Mouse (Mus musculus): ENCODE measurements around the gene Lrrc26. TPM values are rescaled to one million over a fixed set of nuclear protein-coding genes. Genes with fewer than 3 reads are reported as not detected.

Lrrc26 gene
- polyA plus RNA-seq, 2 experiments, result not detected

DNA sequence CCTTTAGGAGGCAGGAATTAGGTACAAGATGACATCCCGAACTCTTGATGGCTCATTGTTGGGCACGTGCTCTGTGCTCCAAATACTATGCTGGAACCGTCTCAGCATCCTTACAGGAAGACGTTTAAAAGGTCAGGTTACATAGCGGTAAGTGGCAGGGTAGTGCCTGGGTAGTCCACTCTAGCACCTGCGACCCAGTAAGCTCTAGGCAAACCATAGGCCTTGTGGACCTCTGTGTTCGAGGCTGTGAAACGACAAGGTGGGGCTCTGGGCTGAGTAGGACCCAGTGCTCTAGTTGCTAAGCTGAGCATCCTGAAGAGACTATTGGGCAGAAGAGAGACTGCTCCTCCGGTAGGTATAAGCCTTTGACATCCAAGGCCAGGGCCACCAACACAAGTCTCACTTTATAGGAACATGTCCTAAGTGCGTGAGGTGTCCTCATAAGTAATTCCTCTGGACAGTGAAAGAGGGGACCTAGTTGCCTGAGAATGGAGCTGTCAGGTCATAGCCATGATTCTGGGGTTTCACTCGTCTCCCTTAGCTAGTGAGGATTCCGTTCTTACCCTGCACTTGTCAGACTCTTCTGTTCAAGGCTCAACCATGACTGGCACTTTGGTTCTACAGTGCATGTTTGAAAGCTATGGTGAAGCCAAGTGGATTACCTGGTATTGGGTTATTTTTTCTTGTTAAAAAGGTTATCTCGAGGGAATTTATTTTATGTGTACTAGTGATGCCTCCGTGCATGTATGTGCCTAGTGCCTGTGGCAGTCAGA, 16.1 kb downstream of the Lrrc26 start:
- no peaks in the 10 kb centered on the region for H3K9me3 ChIP-seq (ENCODE audit: control insufficient read depth, low read length)
- TF ChIP-seq CTCF (IDR thresholded peaks at IDR 0.05; ENCODE audit: low read depth) (no peak), EP300 (IDR thresholded peaks at IDR 0.05; ENCODE audit: low read depth) (no peak)
- DNase-seq (ENCODE audit: low read depth in 3 of 3, low spot score in 3 of 3), result no peak
- H3K4me1 ChIP-seq (replicated peaks; ENCODE audit: control insufficient read depth in 2 of 2, insufficient read depth in 2 of 2, low read length in 1 of 2), result peaks cover 0 to 2% of the 10 kb centered on the region in 2 experiments; a peak in 1 of 4 replicates
- no peak for ATAC-seq (ENCODE audit: insufficient read depth)
- no peak overlapping the region for H3K27ac ChIP-seq
- peaks cover 30% of the 10 kb centered on the region for H3K27me3 ChIP-seq (ENCODE audit: control insufficient read depth, insufficient read depth, low read length)
- H3K9ac ChIP-seq (replicated peaks), result no peak overlapping the region
- H3K4me3 ChIP-seq (ENCODE audit: insufficient read depth in 1 of 2, low read depth in 2 of 2, low read length in 2 of 2), result no peak overlapping the region
- no peak overlapping the region; the same call in 1 of the 2 replicates for H3K4me2 ChIP-seq (ENCODE audit: low read depth)
- WGBS (ENCODE audit: insufficient replicate concordance), result 39% methylated on average over 14 of the region's 14 CpGs
- no peaks in the 10 kb centered on the region for H3K36me3 ChIP-seq (replicated peaks; ENCODE audit: control insufficient read depth, insufficient read depth, low read depth)

DNA sequence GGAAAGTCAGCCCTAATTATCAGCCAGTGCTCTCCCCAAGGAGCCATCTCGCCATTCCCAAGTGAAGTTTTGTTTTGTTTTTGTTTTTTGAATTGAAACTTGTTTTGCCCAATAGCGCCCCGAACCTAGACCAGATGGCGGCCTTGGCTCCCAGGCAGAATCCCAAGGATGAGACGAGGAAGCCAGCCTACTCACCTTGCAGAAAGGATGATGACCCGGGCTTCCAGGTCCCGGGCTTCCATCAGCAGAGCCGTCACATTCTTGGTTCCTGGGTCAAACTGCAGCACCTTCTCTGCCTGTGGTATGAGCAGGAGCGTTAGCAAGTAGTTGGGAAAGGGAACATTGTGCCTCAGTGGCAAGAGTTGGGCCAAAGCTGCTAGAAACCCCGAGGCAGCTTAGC, 20.5 kb downstream of the Lrrc26 start:
- TF ChIP-seq EP300 (IDR thresholded peaks at IDR 0.05; ENCODE audit: low read depth) (no peak), CTCF (IDR thresholded peaks at IDR 0.05; ENCODE audit: low read depth) (no peak)
- Histone ChIP-seq H3K4me3 (ENCODE audit: insufficient read depth in 1 of 2, low read depth in 2 of 2, low read length in 2 of 2) (no peak overlapping the region), H3K36me3 (replicated peaks; ENCODE audit: control insufficient read depth, insufficient read depth, low read depth) (no peaks in the 10 kb centered on the region), H3K27ac (no peak overlapping the region), H3K27me3 (ENCODE audit: control insufficient read depth, insufficient read depth, low read length) (peaks cover 43% of the 10 kb centered on the region), H3K4me1 (replicated peaks; ENCODE audit: control insufficient read depth in 2 of 2, insufficient read depth in 2 of 2, low read length in 1 of 2) (no peaks in the 10 kb centered on the region), H3K9ac (replicated peaks) (no peak overlapping the region), H3K9me3 (ENCODE audit: control insufficient read depth, low read length) (no peaks in the 10 kb centered on the region), H3K4me2 (ENCODE audit: low read depth) (no peak overlapping the region)
- no peak for DNase-seq (ENCODE audit: low read depth in 3 of 3, low spot score in 3 of 3)
- no peak for ATAC-seq (ENCODE audit: insufficient read depth)
- 41% methylated on average over 10 of the region's 10 CpGs for WGBS (ENCODE audit: insufficient replicate concordance)

DNA sequence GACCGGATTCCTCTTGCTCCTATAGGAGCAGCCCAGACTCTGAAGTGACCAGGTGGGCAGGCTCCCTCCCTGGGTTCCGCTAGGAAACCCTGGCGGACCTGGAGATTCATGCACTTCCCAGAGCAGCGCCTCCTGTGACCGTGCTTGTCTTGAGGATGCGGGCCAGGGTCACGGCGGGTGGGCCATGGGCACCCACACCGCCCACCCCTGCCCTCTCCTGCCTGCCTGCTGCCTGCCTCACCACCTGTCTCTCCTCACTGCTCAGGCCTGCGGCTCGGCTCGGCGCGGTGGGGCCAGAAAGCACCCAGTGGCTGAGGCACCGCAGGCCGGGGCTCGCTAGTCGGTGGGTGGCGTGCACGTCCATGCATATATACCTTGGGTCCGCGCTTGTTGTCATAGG, 21.3 kb downstream of the Lrrc26 start:
- TF ChIP-seq CTCF (IDR thresholded peaks at IDR 0.05; ENCODE audit: low read depth) (no peak), EP300 (IDR thresholded peaks at IDR 0.05; ENCODE audit: low read depth) (no peak)
- Histone ChIP-seq H3K27me3 (ENCODE audit: control insufficient read depth, insufficient read depth, low read length) (peaks cover 36% of the 10 kb centered on the region), H3K4me1 (replicated peaks; ENCODE audit: control insufficient read depth in 2 of 2, insufficient read depth in 2 of 2, low read length in 1 of 2) (no peaks in the 10 kb centered on the region), H3K4me2 (ENCODE audit: low read depth) (no peak overlapping the region), H3K4me3 (ENCODE audit: insufficient read depth in 1 of 2, low read depth in 2 of 2, low read length in 2 of 2) (no peak overlapping the region), H3K9me3 (ENCODE audit: control insufficient read depth, low read length) (no peaks in the 10 kb centered on the region), H3K9ac (replicated peaks) (no peak overlapping the region), H3K27ac (no peak overlapping the region), H3K36me3 (replicated peaks; ENCODE audit: control insufficient read depth, insufficient read depth, low read depth) (no peaks in the 10 kb centered on the region)
- 2% methylated on average over 22 of the region's 22 CpGs for WGBS (ENCODE audit: insufficient replicate concordance)
- DNase-seq (ENCODE audit: low read depth in 3 of 3, low spot score in 3 of 3) (no peak), ATAC-seq (ENCODE audit: insufficient read depth) (no peak)

DNA sequence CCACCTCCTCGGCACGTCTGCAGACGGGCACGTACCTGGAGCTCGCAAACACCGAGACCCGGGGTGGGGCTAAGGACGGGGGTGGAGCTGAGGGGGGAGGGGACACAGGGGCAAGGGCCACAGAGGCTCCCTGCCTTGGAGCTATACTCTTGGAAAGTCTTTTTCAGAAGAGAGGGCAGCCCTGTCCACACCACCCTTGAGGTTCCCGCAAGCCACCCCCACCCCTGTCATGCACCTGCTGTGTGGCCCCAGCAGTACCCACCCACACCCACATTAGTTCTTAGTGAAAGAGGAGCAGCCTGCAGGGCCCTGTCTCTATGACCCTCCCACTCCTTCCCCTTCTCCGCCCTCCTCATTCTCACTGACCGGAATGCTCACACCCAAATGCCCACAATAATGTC, 21.8 kb downstream of the Lrrc26 start:
- no peak overlapping the region for H3K4me2 ChIP-seq (ENCODE audit: low read depth)
- no peak overlapping the region for H3K4me3 ChIP-seq (ENCODE audit: insufficient read depth in 1 of 2, low read depth in 2 of 2, low read length in 2 of 2)
- H3K9me3 ChIP-seq (ENCODE audit: control insufficient read depth, low read length), result no peaks in the 10 kb centered on the region
- H3K36me3 ChIP-seq (replicated peaks; ENCODE audit: control insufficient read depth, insufficient read depth, low read depth), result no peaks in the 10 kb centered on the region
- H3K27ac ChIP-seq, result no peak overlapping the region
- no peaks in the 10 kb centered on the region for H3K4me1 ChIP-seq (replicated peaks; ENCODE audit: control insufficient read depth in 2 of 2, insufficient read depth in 2 of 2, low read length in 1 of 2)
- DNase-seq (ENCODE audit: low read depth in 3 of 3, low spot score in 3 of 3), result no peak
- 5% methylated on average over 11 of the region's 11 CpGs for WGBS (ENCODE audit: insufficient replicate concordance)
- H3K27me3 ChIP-seq (ENCODE audit: control insufficient read depth, insufficient read depth, low read length), result peaks cover 32% of the 10 kb centered on the region
- TF ChIP-seq CTCF (IDR thresholded peaks at IDR 0.05; ENCODE audit: low read depth) (no peak), EP300 (IDR thresholded peaks at IDR 0.05; ENCODE audit: low read depth) (no peak)
- no peak for ATAC-seq (ENCODE audit: insufficient read depth)
- no peak overlapping the region for H3K9ac ChIP-seq (replicated peaks)

DNA sequence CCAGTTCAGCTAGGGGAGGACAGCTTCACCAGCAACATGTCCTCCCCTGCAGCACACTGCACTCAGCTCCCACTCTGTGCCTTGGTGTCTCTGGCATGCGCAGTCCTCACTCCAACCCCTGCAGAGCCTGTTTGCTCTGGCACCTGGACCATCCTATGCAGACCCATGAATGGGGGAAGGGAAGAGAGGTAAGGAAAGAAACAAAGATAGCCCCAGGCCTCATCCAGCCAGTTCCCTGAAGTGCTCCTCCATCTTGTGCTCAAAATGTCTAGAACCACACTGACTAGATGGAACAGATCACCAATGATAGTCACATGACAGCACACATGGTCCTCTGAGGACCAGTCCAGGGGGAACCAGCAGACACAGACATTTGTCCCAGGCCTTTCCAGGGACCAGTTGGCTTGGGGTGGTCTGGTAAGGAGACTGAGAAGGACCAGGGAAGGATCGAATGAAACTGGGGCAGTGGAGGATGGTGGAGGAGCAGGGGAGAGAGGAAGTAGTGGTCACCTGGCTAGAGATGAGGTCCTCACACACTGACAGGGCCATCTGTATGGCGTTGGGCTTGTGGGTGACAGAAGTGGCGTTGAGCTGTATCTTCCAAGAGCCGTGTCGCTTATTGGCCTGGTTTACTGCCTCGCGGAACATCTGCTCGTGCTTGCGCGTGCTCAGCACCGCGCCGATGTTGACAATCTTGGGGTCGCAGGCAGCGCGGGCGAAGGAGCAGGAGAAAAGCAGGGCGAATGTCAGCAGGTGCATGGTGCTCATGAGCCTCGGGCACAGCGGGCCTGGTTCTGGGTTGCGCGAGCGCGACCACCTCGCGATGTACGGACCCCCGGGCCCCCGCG, 28.6 kb downstream of the Lrrc26 start:
- Histone ChIP-seq H3K27ac (no peak overlapping the region), H3K36me3 (replicated peaks; ENCODE audit: control insufficient read depth, insufficient read depth, low read depth) (no peaks in the 10 kb centered on the region), H3K9ac (replicated peaks) (no peak overlapping the region), H3K27me3 (ENCODE audit: control insufficient read depth, insufficient read depth, low read length) (peaks cover 19% of the 10 kb centered on the region), H3K4me2 (ENCODE audit: low read depth) (peak overlapping the region; percentile 48), H3K4me3 (ENCODE audit: insufficient read depth in 1 of 2, low read depth in 2 of 2, low read length in 2 of 2) (no peak overlapping the region; a peak in 1 of 4 replicates), H3K9me3 (ENCODE audit: control insufficient read depth, low read length) (no peaks in the 10 kb centered on the region), H3K4me1 (replicated peaks; ENCODE audit: control insufficient read depth in 2 of 2, insufficient read depth in 2 of 2, low read length in 1 of 2) (no peaks in the 10 kb centered on the region)
- WGBS (ENCODE audit: insufficient replicate concordance), result 8% methylated on average over 31 of the region's 31 CpGs
- no peak for DNase-seq (ENCODE audit: low read depth in 3 of 3, low spot score in 3 of 3)
- ATAC-seq (ENCODE audit: insufficient read depth), result no peak
- TF ChIP-seq CTCF (IDR thresholded peaks at IDR 0.05; ENCODE audit: low read depth) (no peak), EP300 (IDR thresholded peaks at IDR 0.05; ENCODE audit: low read depth) (no peak)
